ENCODE assay signal across 24 mouse cellular contexts in the genomic region with DNA sequence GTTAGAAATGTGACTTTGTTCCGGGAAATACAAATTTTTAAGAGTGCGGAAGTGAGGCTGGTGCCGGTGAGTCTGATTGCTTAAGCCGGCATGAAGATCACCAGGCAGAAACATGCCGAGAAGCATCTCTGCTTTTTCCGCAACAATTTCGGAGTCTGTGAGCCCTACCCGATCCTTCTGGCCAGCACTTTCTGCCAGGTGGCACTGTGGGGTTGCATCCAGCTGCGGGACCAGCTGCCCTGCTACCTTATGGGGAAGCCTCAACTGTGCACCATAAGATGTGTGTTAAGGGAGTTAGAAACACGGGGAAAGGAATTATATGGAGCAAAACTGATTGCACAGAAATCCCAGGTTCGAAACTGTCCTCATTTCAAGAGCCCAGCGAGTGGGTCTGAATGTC. TPM values are rescaled to one million over a fixed set of nuclear protein-coding genes. Genes with fewer than 3 reads are reported as not detected.
"Had no signal": no experiment of that assay in that cellular context is flagged by ENCODE, and none has a peak within 500 bp of the region (broad histone marks: within the 10 kb centered on the region; RNA-seq: fewer than 3 reads in every experiment).

No protein-coding gene starts in this region.

- H3K9ac ChIP-seq: kidney, embryonic 15.5 days; limb, embryonic 13.5 days; liver, embryonic 13.5 days; neural tube, embryonic 12.5 days; neural tube, embryonic 15.5 days had no signal

- H3K4me2 ChIP-seq: kidney, embryonic 15.5 days; limb, embryonic 13.5 days; liver, embryonic 13.5 days; midbrain, embryonic 11.5 days; neural tube, embryonic 12.5 days; neural tube, embryonic 15.5 days had no signal

- H3K4me3 ChIP-seq: kidney, embryonic 15.5 days; limb, embryonic 13.5 days; liver, embryonic 13.5 days; neural tube, embryonic 12.5 days; neural tube, embryonic 15.5 days had no signal

- H3K4me1 ChIP-seq: limb, embryonic 13.5 days; liver, embryonic 13.5 days; neural tube, embryonic 15.5 days had no signal

- H3K36me3 ChIP-seq: kidney, embryonic 15.5 days; limb, embryonic 13.5 days; liver, embryonic 13.5 days; neural tube, embryonic 12.5 days; neural tube, embryonic 15.5 days had no signal

- H3K27ac ChIP-seq: kidney, embryonic 15.5 days; limb, embryonic 13.5 days; liver, embryonic 13.5 days; neural tube, embryonic 12.5 days; neural tube, embryonic 15.5 days; stomach, postnatal 0 days had no signal

- H3K27me3 ChIP-seq: kidney, embryonic 15.5 days; limb, embryonic 13.5 days; liver, embryonic 13.5 days; neural tube, embryonic 12.5 days; neural tube, embryonic 15.5 days had no signal

- H3K9me3 ChIP-seq: kidney, embryonic 15.5 days; limb, embryonic 13.5 days; liver, embryonic 13.5 days; neural tube, embryonic 12.5 days; neural tube, embryonic 15.5 days had no signal

- DNase-seq: kidney, adult 8-10 months; kidney, postnatal 10 days; kidney, postnatal 36 days; liver, embryonic 13.5 days; lung, adult 2 months; lung, postnatal 14 days; lung, postnatal 4 days; midbrain, embryonic 14.5 days; right cerebral cortex, adult 18-20 months; right cerebral cortex, postnatal 14 days; right cerebral cortex, postnatal 4 days; thymus, adult 2 months; thymus, postnatal 14 days; thymus, postnatal 4 days had no signal

RNA-seq across cellular contexts. Expression of gene 4930583I09Rik, which starts 40.2 kb away (rescaled TPM):
- polyA plus RNA-seq: kidney, embryonic 15.5 days; limb, embryonic 13.5 days; liver, adult 2 months; liver, embryonic 13.5 days; liver, embryonic 16.5 days; lung, adult 2 months; lung, embryonic 16.5 days; midbrain, embryonic 11.5 days; midbrain, embryonic 14.5 days; neural tube, embryonic 12.5 days; neural tube, embryonic 15.5 days; stomach, embryonic 14.5 days; stomach, postnatal 0 days; thymus, adult 2 months had no signal
